Mouse (Mus musculus): ENCODE results near the gene Fam222a. TPM values are rescaled to one million over a fixed set of nuclear protein-coding genes. Genes with fewer than 3 reads are reported as not detected.

Gene Fam222a
- polyA plus RNA-seq, 1 experiment: 5.3 TPM

- WGBS: 72% methylated on average over 12 of the region's 12 CpGs
- Histone ChIP-seq H3K4me3 (ENCODE audit: low read depth, low read length) (no peak overlapping the region), H3K36me3 (ENCODE audit: control insufficient read depth, insufficient read depth, low read length) (no peaks in the 10 kb centered on the region), H3K4me1 (ENCODE audit: control insufficient read depth, insufficient read depth, insufficient read length, low read length) (peaks cover 1% of the 10 kb centered on the region; the same call in 1 of the 2 replicates), H3K27ac (ENCODE audit: insufficient read depth, low read depth, low read length) (no peak overlapping the region), H3K27me3 (ENCODE audit: control insufficient read depth, insufficient read depth, low read length) (no peaks in the 10 kb centered on the region)
- no peak for TF ChIP-seq CTCF (IDR thresholded peaks at IDR 0.05; ENCODE audit: extremely low read depth, insufficient read length, insufficient replicate concordance, low read depth, low read length)
- no peak for TF ChIP-seq POLR2A (IDR thresholded peaks at IDR 0.05; ENCODE audit: low read depth, low read length)
Measured at GRCm38 (mm10) chr5:114617809-114618208, 50.0 kb downstream of the Fam222a start.

DNA sequence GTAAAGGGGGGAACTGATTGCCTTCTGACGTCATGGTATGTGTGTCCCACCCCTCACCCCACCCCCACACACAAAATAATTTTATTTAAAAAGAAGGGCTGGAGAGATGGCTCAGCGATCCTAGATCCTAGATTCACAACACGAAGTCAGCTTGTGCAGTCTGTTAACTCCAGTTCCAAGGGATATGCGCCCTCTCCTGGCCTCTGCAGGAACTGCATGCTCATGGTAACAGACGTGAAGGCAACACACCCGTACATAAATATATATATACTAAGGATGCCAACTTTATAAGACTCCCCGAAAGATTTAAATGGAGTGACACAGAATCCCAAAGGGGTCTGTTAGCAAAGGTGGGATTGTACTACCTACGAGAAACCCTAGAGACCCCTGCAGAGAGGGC is 51.0 kb downstream of the Fam222a start:
- no peak overlapping the region for H3K27ac ChIP-seq (ENCODE audit: insufficient read depth, low read depth, low read length)
- H3K4me1 ChIP-seq (ENCODE audit: control insufficient read depth, insufficient read depth, insufficient read length, low read length): peaks cover 1% of the 10 kb centered on the region; the same call in 1 of the 2 replicates
- no peak overlapping the region for H3K4me3 ChIP-seq (ENCODE audit: low read depth, low read length)
- H3K27me3 ChIP-seq (ENCODE audit: control insufficient read depth, insufficient read depth, low read length): no peaks in the 10 kb centered on the region
- TF ChIP-seq POLR2A (IDR thresholded peaks at IDR 0.05; ENCODE audit: low read depth, low read length): no peak
- peak; percentile 83; the same call in 1 of the 2 replicates for TF ChIP-seq CTCF (IDR thresholded peaks at IDR 0.05; ENCODE audit: extremely low read depth, insufficient read length, insufficient replicate concordance, low read depth, low read length)
- WGBS: 14% methylated on average over 8 of the region's 8 CpGs
- no peaks in the 10 kb centered on the region for H3K36me3 ChIP-seq (ENCODE audit: control insufficient read depth, insufficient read depth, low read length)

- no peaks in the 10 kb centered on the region for H3K27me3 ChIP-seq (ENCODE audit: control insufficient read depth, insufficient read depth, low read length)
- H3K36me3 ChIP-seq (ENCODE audit: control insufficient read depth, insufficient read depth, low read length): no peaks in the 10 kb centered on the region
- H3K4me3 ChIP-seq (ENCODE audit: low read depth, low read length): no peak overlapping the region
- no peak overlapping the region for H3K27ac ChIP-seq (ENCODE audit: insufficient read depth, low read depth, low read length)
- peaks cover 1% of the 10 kb centered on the region; the same call in 1 of the 2 replicates for H3K4me1 ChIP-seq (ENCODE audit: control insufficient read depth, insufficient read depth, insufficient read length, low read length)
- TF ChIP-seq CTCF (IDR thresholded peaks at IDR 0.05; ENCODE audit: extremely low read depth, insufficient read length, insufficient replicate concordance, low read depth, low read length): peak; percentile 66; the same call in 1 of the 2 replicates
- TF ChIP-seq POLR2A (IDR thresholded peaks at IDR 0.05; ENCODE audit: low read depth, low read length): no peak
- WGBS: 42% methylated on average over 6 of the region's 6 CpGs
Measured at GRCm38 (mm10) chr5:114620305-114620704, 52.5 kb downstream of the Fam222a start.

GRCm38 (mm10) chr5:114625590-114625989 is 57.8 kb downstream of the Fam222a start:
- no peaks in the 10 kb centered on the region for H3K36me3 ChIP-seq (ENCODE audit: control insufficient read depth, insufficient read depth, low read length)
- TF ChIP-seq POLR2A (IDR thresholded peaks at IDR 0.05; ENCODE audit: low read depth, low read length) (no peak), CTCF (IDR thresholded peaks at IDR 0.05; ENCODE audit: extremely low read depth, insufficient read length, insufficient replicate concordance, low read depth, low read length) (peak; percentile 56; the same call in 1 of the 2 replicates)
- H3K4me1 ChIP-seq (ENCODE audit: control insufficient read depth, insufficient read depth, insufficient read length, low read length): no peaks in the 10 kb centered on the region
- 17% methylated on average over 3 of the region's 3 CpGs for WGBS
- no peak overlapping the region for H3K4me3 ChIP-seq (ENCODE audit: low read depth, low read length)
- no peak overlapping the region for H3K27ac ChIP-seq (ENCODE audit: insufficient read depth, low read depth, low read length)
- H3K27me3 ChIP-seq (ENCODE audit: control insufficient read depth, insufficient read depth, low read length): no peaks in the 10 kb centered on the region

GRCm38 (mm10) chr5:114631336-114631735 is 63.5 kb downstream of the Fam222a start:
- H3K4me3 ChIP-seq (ENCODE audit: low read depth, low read length): no peak overlapping the region
- no peak overlapping the region for H3K27ac ChIP-seq (ENCODE audit: insufficient read depth, low read depth, low read length)
- no peaks in the 10 kb centered on the region for H3K36me3 ChIP-seq (ENCODE audit: control insufficient read depth, insufficient read depth, low read length)
- WGBS: 55% methylated on average over 2 of the region's 2 CpGs
- no peaks in the 10 kb centered on the region for H3K27me3 ChIP-seq (ENCODE audit: control insufficient read depth, insufficient read depth, low read length)
- no peaks in the 10 kb centered on the region for H3K4me1 ChIP-seq (ENCODE audit: control insufficient read depth, insufficient read depth, insufficient read length, low read length)
- TF ChIP-seq POLR2A (IDR thresholded peaks at IDR 0.05; ENCODE audit: low read depth, low read length) (no peak), CTCF (IDR thresholded peaks at IDR 0.05; ENCODE audit: extremely low read depth, insufficient read length, insufficient replicate concordance, low read depth, low read length) (peak; percentile 44; the same call in 1 of the 2 replicates)

DNA sequence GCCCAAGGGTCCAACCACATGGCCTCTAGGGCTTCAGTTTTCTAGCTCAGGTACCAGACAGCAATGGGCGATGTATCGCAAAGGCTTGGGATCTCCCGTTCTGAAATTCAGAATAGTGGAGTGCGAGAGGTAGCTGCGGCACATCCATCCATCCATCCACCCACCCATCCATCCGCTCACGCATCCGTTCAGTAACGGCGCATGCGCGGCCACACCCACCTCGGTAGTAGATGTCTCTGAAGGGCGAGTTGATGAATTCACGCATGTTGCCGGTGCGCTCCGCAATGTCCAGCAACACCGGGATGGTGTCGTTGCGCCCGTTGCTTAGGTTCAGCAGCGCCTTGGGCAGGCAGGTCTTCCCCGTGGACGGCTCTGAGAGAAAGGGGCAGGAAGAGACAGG is 68.3 kb downstream of the Fam222a start:
- Histone ChIP-seq H3K27ac (ENCODE audit: insufficient read depth, low read depth, low read length) (no peak overlapping the region), H3K4me3 (ENCODE audit: low read depth, low read length) (no peak overlapping the region), H3K4me1 (ENCODE audit: control insufficient read depth, insufficient read depth, insufficient read length, low read length) (peaks cover 3% of the 10 kb centered on the region; the same call in 1 of the 2 replicates), H3K36me3 (ENCODE audit: control insufficient read depth, insufficient read depth, low read length) (no peaks in the 10 kb centered on the region), H3K27me3 (ENCODE audit: control insufficient read depth, insufficient read depth, low read length) (no peaks in the 10 kb centered on the region)
- WGBS: 77% methylated on average over 25 of the region's 25 CpGs
- no peak for TF ChIP-seq CTCF (IDR thresholded peaks at IDR 0.05; ENCODE audit: extremely low read depth, insufficient read length, insufficient replicate concordance, low read depth, low read length)
- TF ChIP-seq POLR2A (IDR thresholded peaks at IDR 0.05; ENCODE audit: low read depth, low read length): no peak

DNA sequence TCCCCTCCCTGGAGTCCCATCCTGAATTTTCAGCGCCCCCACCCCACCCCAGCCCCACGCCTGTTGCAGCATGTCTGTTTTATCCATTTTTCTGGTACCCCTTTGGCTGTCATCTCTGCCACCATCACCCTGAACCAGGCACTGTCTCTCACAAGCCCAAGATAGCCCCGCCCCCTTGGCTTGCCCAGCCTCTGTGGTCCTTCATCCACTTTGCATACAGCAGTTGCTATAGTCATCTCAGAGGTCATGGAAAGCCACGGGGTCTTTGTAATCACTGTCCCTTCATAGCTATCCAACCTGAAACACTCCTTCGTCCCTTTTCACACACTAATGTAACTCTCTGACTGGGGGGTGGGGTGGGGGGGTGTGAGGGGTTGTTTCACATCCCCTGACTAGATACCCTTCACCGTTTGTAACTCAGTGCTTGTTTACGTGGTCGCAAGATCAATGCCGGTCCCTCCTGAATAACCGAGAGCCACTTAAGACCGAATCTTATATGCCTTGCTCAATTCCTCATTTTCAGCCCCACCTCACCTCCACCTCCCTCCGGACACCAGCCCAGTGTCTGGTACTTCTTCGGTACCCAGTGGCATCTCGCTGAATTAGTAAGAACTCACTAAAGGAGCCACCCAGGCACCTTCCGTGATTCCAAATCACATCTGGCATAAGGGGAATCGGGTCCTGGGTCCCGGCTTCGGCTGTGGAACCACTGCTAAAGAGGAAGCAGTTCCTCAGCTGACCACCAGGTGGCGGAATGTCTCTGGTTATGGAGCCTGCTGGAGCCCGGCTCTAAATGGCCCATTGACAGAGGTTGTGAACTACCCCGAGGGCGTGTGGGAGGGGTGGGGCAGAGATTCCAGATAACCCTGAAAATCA is 71.2 kb downstream of the Fam222a start:
- no peaks in the 10 kb centered on the region for H3K27me3 ChIP-seq (ENCODE audit: control insufficient read depth, insufficient read depth, low read length)
- H3K4me3 ChIP-seq (ENCODE audit: low read depth, low read length): no peak overlapping the region
- peaks cover 3% of the 10 kb centered on the region; the same call in 1 of the 2 replicates for H3K4me1 ChIP-seq (ENCODE audit: control insufficient read depth, insufficient read depth, insufficient read length, low read length)
- no peak overlapping the region for H3K27ac ChIP-seq (ENCODE audit: insufficient read depth, low read depth, low read length)
- H3K36me3 ChIP-seq (ENCODE audit: control insufficient read depth, insufficient read depth, low read length): no peaks in the 10 kb centered on the region
- peak; percentile 99 for TF ChIP-seq CTCF (IDR thresholded peaks at IDR 0.05; ENCODE audit: extremely low read depth, insufficient read length, insufficient replicate concordance, low read depth, low read length)
- no peak for TF ChIP-seq POLR2A (IDR thresholded peaks at IDR 0.05; ENCODE audit: low read depth, low read length)
- WGBS: 12% methylated on average over 22 of the region's 22 CpGs

Data from small intestine, adult 2 months (tissue).